Mouse (Mus musculus) adrenal gland, postnatal 10 days (tissue): ENCODE measurements around the gene Stac. TPM values are rescaled to one million over a fixed set of nuclear protein-coding genes. Genes with fewer than 3 reads are reported as not detected.

ENCODE experiments used
- DNase-seq: peaks from one replicate; pipeline ENCODE4 v3.0.0; 2021; ENCODE audit warnings: mixed read lengths
- total RNA-seq, 2 experiments: library from RNA; stranded (reverse); gene quantifications; 2 replicates each; pipeline ENCODE4 v1.2.3; 2021

The Stac gene
- total RNA-seq, 2 experiments from 2014 or later, result 7.3 to 11.4 TPM

- DNase-seq, result no peak
Observed at GRCm38 (mm10) chr9:111514586-111515473, 175.3 kb downstream of the Stac start.
